Mouse (Mus musculus): ENCODE measurements at regions not wholly inside any gene's neighbourhood (a gene's known extent, or its start where the extent isn't known, plus 50 kb on each side); places are given as distances from the start of the nearest gene placed in this dataset.

- Histone ChIP-seq H3K36me3 (ENCODE audit: control insufficient read depth, insufficient read depth) (no peaks in the 10 kb centered on the region), H3K4me2 (ENCODE audit: low read depth) (no peak overlapping the region), H3ac (ENCODE audit: control insufficient read depth, insufficient read length) (no peak overlapping the region), H3K27me3 (ENCODE audit: control insufficient read depth, insufficient read depth, insufficient read length) (peaks cover 11% of the 10 kb centered on the region), H3K79me2 (ENCODE audit: control insufficient read depth, insufficient read depth) (no peaks in the 10 kb centered on the region), H3K4me3 (no peak overlapping the region)
- TF ChIP-seq TCF12 (IDR thresholded peaks at IDR 0.05; ENCODE audit: insufficient read depth, poor library complexity, severe bottlenecking) (no peak), MYOG (IDR thresholded peaks at IDR 0.05; ENCODE audit: control insufficient read depth in 1 of 3, insufficient read depth in 1 of 3, insufficient read length in 2 of 3, low read depth in 2 of 3) (no peak), USF1 (IDR thresholded peaks at IDR 0.05; ENCODE audit: low read depth) (no peak), MAX (IDR thresholded peaks at IDR 0.05; ENCODE audit: low read depth) (no peak), E2F4 (IDR thresholded peaks at IDR 0.05; ENCODE audit: insufficient read depth) (no peak), MYOD1 (IDR thresholded peaks at IDR 0.05; ENCODE audit: control insufficient read depth in 1 of 3, insufficient read length in 2 of 3, low read depth in 2 of 3) (no peak), TCF3 (IDR thresholded peaks at IDR 0.05; ENCODE audit: insufficient read length, low read depth) (no peak), CEBPB (IDR thresholded peaks at IDR 0.05; ENCODE audit: insufficient read depth, poor library complexity, severe bottlenecking) (no peak), POLR2AphosphoS2 (IDR thresholded peaks at IDR 0.05; ENCODE audit: insufficient read length, low read depth) (no peak), SRF (IDR thresholded peaks at IDR 0.05; ENCODE audit: control insufficient read depth, insufficient read length, low read depth) (no peak), POLR2A (IDR thresholded peaks at IDR 0.05; ENCODE audit: insufficient read length, low read depth) (no peak), REST (IDR thresholded peaks at IDR 0.05; ENCODE audit: insufficient read depth, insufficient read length) (no peak)
Observed at GRCm38 (mm10) chr3:144273115-144273514, 68.1 kb upstream of the Lmo4 start.

- Histone ChIP-seq H3K4me3 (no peak overlapping the region), H3K4me2 (ENCODE audit: low read depth) (no peak overlapping the region), H3K36me3 (ENCODE audit: control insufficient read depth, insufficient read depth) (no peaks in the 10 kb centered on the region), H3ac (ENCODE audit: control insufficient read depth, insufficient read length) (no peak overlapping the region), H3K79me2 (ENCODE audit: control insufficient read depth, insufficient read depth) (no peaks in the 10 kb centered on the region), H3K27me3 (ENCODE audit: control insufficient read depth, insufficient read depth, insufficient read length) (peaks cover 11% of the 10 kb centered on the region)
- TF ChIP-seq POLR2AphosphoS2 (IDR thresholded peaks at IDR 0.05; ENCODE audit: insufficient read length, low read depth): no peak
- TF ChIP-seq USF1 (IDR thresholded peaks at IDR 0.05; ENCODE audit: low read depth): no peak
- no peak for TF ChIP-seq MYOG (IDR thresholded peaks at IDR 0.05; ENCODE audit: control insufficient read depth in 1 of 3, insufficient read depth in 1 of 3, insufficient read length in 2 of 3, low read depth in 2 of 3)
- no peak for TF ChIP-seq POLR2A (IDR thresholded peaks at IDR 0.05; ENCODE audit: insufficient read length, low read depth)
- TF ChIP-seq E2F4 (IDR thresholded peaks at IDR 0.05; ENCODE audit: insufficient read depth): no peak
- TF ChIP-seq REST (IDR thresholded peaks at IDR 0.05; ENCODE audit: insufficient read depth, insufficient read length): no peak
- no peak for TF ChIP-seq TCF12 (IDR thresholded peaks at IDR 0.05; ENCODE audit: insufficient read depth, poor library complexity, severe bottlenecking)
- no peak for TF ChIP-seq MYOD1 (IDR thresholded peaks at IDR 0.05; ENCODE audit: control insufficient read depth in 1 of 3, insufficient read length in 2 of 3, low read depth in 2 of 3)
- no peak for TF ChIP-seq MAX (IDR thresholded peaks at IDR 0.05; ENCODE audit: low read depth)
- TF ChIP-seq SRF (IDR thresholded peaks at IDR 0.05; ENCODE audit: control insufficient read depth, insufficient read length, low read depth): no peak
- no peak for TF ChIP-seq CEBPB (IDR thresholded peaks at IDR 0.05; ENCODE audit: insufficient read depth, poor library complexity, severe bottlenecking)
- no peak for TF ChIP-seq TCF3 (IDR thresholded peaks at IDR 0.05; ENCODE audit: insufficient read length, low read depth)
Observed at GRCm38 (mm10) chr3:144270206-144270605, 65.2 kb upstream of the Lmo4 start.

DNA sequence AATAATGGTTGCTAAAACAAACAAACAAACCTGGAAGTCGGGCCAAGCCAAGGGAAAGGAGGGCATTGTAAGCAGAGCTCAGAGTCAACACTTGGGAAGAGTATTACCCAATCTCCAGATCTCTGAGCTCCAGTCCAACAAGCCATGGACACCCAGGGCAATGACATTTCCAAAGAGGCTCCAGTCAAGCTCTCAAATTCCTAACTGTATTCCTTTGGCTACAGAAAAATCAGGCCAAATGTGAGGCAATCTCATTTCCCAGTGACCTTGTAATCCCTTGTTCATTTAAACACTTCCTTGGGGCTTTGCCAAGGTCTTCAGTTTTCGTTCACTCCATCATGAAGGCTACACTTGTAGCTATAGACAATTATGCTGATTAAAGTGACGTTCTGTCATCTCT lies 59.5 kb upstream of the Lmo4 start:
- TF ChIP-seq USF1 (IDR thresholded peaks at IDR 0.05; ENCODE audit: low read depth): no peak
- TF ChIP-seq TCF12 (IDR thresholded peaks at IDR 0.05; ENCODE audit: insufficient read depth, poor library complexity, severe bottlenecking): no peak
- no peak for TF ChIP-seq POLR2A (IDR thresholded peaks at IDR 0.05; ENCODE audit: insufficient read length, low read depth)
- TF ChIP-seq MYOG (IDR thresholded peaks at IDR 0.05; ENCODE audit: control insufficient read depth in 1 of 3, insufficient read depth in 1 of 3, insufficient read length in 2 of 3, low read depth in 2 of 3): no peak

DNA sequence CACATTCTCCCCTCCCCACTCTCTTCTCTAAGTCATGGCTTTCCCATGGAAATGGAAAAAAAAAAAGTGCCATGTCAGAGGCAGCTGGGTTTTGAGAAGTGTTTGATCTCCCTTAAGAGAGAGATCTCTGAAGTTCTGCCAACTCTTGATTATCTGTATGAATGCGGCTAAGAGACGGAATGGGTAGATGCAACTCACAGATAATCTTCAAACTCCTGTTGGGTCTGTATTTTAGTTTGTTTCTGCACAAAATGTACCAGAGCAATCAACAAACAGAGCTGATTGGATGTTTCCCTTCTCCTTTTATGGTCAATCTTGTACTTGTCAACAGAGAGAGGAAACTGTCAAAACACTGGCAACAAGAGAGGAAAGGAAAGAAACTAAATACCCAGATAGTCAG lies 55.9 kb upstream of the Lmo4 start:
- no peak overlapping the region for H3K4me2 ChIP-seq (ENCODE audit: low read depth)
- H3K27me3 ChIP-seq (ENCODE audit: control insufficient read depth, insufficient read depth, insufficient read length): peaks cover 11% of the 10 kb centered on the region
- no peaks in the 10 kb centered on the region for H3K36me3 ChIP-seq (ENCODE audit: control insufficient read depth, insufficient read depth)
- no peak overlapping the region for H3K4me3 ChIP-seq
- TF ChIP-seq TCF12 (IDR thresholded peaks at IDR 0.05; ENCODE audit: insufficient read depth, poor library complexity, severe bottlenecking): no peak
- TF ChIP-seq MYOD1 (IDR thresholded peaks at IDR 0.05; ENCODE audit: control insufficient read depth in 1 of 3, insufficient read length in 2 of 3, low read depth in 2 of 3): no peak
- no peak for TF ChIP-seq SRF (IDR thresholded peaks at IDR 0.05; ENCODE audit: control insufficient read depth, insufficient read length, low read depth)
- no peak for TF ChIP-seq MAX (IDR thresholded peaks at IDR 0.05; ENCODE audit: low read depth)
- TF ChIP-seq E2F4 (IDR thresholded peaks at IDR 0.05; ENCODE audit: insufficient read depth): no peak
- no peak for TF ChIP-seq CEBPB (IDR thresholded peaks at IDR 0.05; ENCODE audit: insufficient read depth, poor library complexity, severe bottlenecking)
- no peak for TF ChIP-seq MYOG (IDR thresholded peaks at IDR 0.05; ENCODE audit: control insufficient read depth in 1 of 3, insufficient read depth in 1 of 3, insufficient read length in 2 of 3, low read depth in 2 of 3)
- TF ChIP-seq TCF3 (IDR thresholded peaks at IDR 0.05; ENCODE audit: insufficient read length, low read depth): no peak
- no peak for TF ChIP-seq USF1 (IDR thresholded peaks at IDR 0.05; ENCODE audit: low read depth)
- TF ChIP-seq POLR2A (IDR thresholded peaks at IDR 0.05; ENCODE audit: insufficient read length, low read depth): no peak
- no peak for TF ChIP-seq REST (IDR thresholded peaks at IDR 0.05; ENCODE audit: insufficient read depth, insufficient read length)
- no peak for TF ChIP-seq POLR2AphosphoS2 (IDR thresholded peaks at IDR 0.05; ENCODE audit: insufficient read length, low read depth)
- H3ac ChIP-seq (ENCODE audit: control insufficient read depth, insufficient read length): no peak overlapping the region
- no peaks in the 10 kb centered on the region for H3K79me2 ChIP-seq (ENCODE audit: control insufficient read depth, insufficient read depth)

More for the DNA sequence above, 59.5 kb upstream of the Lmo4 start:
- no peaks in the 10 kb centered on the region for H3K79me2 ChIP-seq (ENCODE audit: control insufficient read depth, insufficient read depth)
- H3K4me2 ChIP-seq (ENCODE audit: low read depth): no peak overlapping the region
- H3K27me3 ChIP-seq (ENCODE audit: control insufficient read depth, insufficient read depth, insufficient read length): peaks cover 11% of the 10 kb centered on the region
- no peak overlapping the region for H3K4me3 ChIP-seq
- no peak overlapping the region for H3ac ChIP-seq (ENCODE audit: control insufficient read depth, insufficient read length)
- H3K36me3 ChIP-seq (ENCODE audit: control insufficient read depth, insufficient read depth): no peaks in the 10 kb centered on the region

Measured in myocyte (in vitro differentiated cells).